Mouse (Mus musculus) heart, embryonic 10.5 days (tissue): ENCODE results near the gene Zfp609. TPM values are rescaled to one million over a fixed set of nuclear protein-coding genes. Genes with fewer than 3 reads are reported as not detected.
A peak's percentile ranks its signal among the peaks of the same experiment; 100 is the strongest.
"Not testable (repeated sequence)": the region's sequence is repeated elsewhere in the genome, so short reads cannot be mapped to it uniquely, and the experiment has no call there.

Source experiments
- DNase-seq: peaks from one replicate; pipeline ENCODE4 v3.0.0-alpha.2; 2017; ENCODE audit warnings: low spot score
- H3K27ac ChIP-seq: fragments of 300-500 bp; sonication (generic); 2 replicates; pipeline ENCODE4 v1.5.1; 2016; ENCODE audit warnings: mild to moderate bottlenecking
- H3K27me3 ChIP-seq: fragments of 300-500 bp; sonication (generic); 2 replicates; pipeline ENCODE4 v1.6.1; 2016; ENCODE audit warnings: mild to moderate bottlenecking; ENCODE audit not compliant: poor library complexity, insufficient read depth, severe bottlenecking
- H3K36me3 ChIP-seq: fragments of 300-500 bp; sonication (generic); 2 replicates; pipeline ENCODE4 v1.6.1; 2016; ENCODE audit warnings: mild to moderate bottlenecking, moderate library complexity
- H3K4me1 ChIP-seq: fragments of 300-500 bp; sonication (generic); 2 replicates; pipeline ENCODE4 v1.6.1; 2016; ENCODE audit warnings: mild to moderate bottlenecking
- H3K4me3 ChIP-seq: fragments of 300-500 bp; sonication (generic); 2 replicates; pipeline ENCODE4 v1.5.1; 2016; ENCODE audit warnings: mild to moderate bottlenecking, moderate library complexity
- H3K9me3 ChIP-seq: fragments of 300-500 bp; sonication (generic); 2 replicates; pipeline ENCODE4 v1.6.1; 2016; ENCODE audit warnings: mild to moderate bottlenecking, moderate library complexity
- WGBS: fragments of 180-500 bp; shearing (Covaris S2); methylation state at CpG from one replicate; pipeline ENCODE4 v1.1.7; 2016; 5-methylcytosine and 5-hydroxymethylcytosine counted together
- polyA plus RNA-seq: library from polyadenylated mRNA; unstranded; fragments of >200 nt; fragmentation: Nextera tagmentation; extraction: Ambion mirVana; gene quantifications from 2 replicates; pipeline ENCODE4 v1.2.1, GENCODE M21; 2016

The Zfp609 gene
- polyA plus RNA-seq, 1 experiment from 2014 or later, result 7.7 TPM

DNA sequence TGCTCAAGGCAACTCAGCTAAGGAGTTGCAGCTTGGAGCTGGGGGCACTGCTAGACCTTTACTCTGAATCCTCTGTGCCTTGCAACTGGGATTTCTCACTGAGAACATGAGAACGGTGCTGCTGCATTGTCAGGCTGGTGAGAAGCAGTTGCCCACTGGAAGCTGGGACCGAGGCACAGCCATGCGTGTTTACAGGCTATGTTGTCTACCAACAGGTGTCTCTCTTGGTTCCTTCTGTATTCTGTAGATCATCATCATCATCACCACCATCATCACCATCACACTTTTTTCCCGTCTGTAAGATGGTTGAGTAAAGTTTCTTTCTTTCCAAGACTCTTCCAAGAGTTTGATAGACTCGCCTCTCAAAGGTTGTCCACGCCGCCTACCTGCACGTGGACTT is 159.7 kb downstream of the Zfp609 start, which contains the start of gene Oaz2:
Oaz2 (plus strand) TSS at position 301 of the 400 bp plus-strand sequence.
- H3K27ac ChIP-seq, result no peak within 1 kb of the TSS
- peaks cover 18% of the 10 kb centered on the region for H3K4me1 ChIP-seq
- no peak within 1 kb of the TSS for H3K4me3 ChIP-seq
- peaks cover 5% of the 10 kb centered on the region; the same call in 1 of the 2 replicates for H3K36me3 ChIP-seq
- WGBS, result 92% methylated on average over 8 of the region's 8 CpGs
- no peak for DNase-seq
- H3K27me3 ChIP-seq, result no peaks in the 10 kb centered on the region
- H3K9me3 ChIP-seq, result no peaks in the 10 kb centered on the region

DNA sequence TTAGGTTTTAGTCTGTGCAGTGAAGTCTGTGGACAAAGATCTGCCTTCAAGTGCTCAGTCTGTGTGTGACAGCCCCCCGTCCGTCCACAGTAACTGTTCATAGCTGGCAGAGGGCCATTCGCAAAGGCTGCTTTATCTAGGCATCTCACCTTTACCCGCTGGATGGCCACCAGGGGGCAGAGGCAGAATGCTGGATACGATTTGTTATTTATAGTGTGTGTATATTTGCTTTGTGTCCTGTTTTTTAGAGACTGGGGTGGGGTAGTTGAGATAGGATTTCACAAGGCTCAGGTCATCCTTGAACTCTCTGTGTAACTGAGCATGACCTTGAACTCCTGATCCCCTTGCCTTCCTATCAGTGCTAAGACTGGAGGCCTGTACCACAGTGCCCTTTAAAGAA is 161.3 kb downstream of the Zfp609 start:
- no peak for DNase-seq
- H3K4me3 ChIP-seq, result no peak overlapping the region
- no peaks in the 10 kb centered on the region for H3K9me3 ChIP-seq
- WGBS, result 27% methylated on average over 5 of the region's 5 CpGs
- no peaks in the 10 kb centered on the region for H3K27me3 ChIP-seq
- H3K4me1 ChIP-seq, result peaks cover 6% of the 10 kb centered on the region
- H3K36me3 ChIP-seq, result peaks cover 7% of the 10 kb centered on the region; the same call in 1 of the 2 replicates
- no peak overlapping the region for H3K27ac ChIP-seq

DNA sequence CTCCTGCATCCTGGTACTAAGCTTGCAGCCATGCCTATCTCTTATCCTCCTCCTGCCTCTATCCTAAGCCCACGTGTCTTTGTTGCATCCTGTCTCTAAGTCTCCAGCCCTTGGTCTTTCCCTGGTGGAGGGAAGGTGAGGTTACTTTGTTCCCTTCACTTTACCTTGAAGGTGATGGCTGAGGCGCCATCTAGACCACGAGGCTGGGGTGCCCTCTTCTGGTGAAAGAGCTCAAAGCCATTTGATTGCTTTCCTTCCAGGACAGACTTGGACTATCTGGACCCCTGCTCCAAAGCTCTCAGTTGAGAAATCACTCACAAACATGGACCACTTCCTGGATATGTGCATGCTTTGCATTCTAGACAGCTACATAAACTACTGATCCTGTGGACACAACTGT is 163.2 kb downstream of the Zfp609 start:
- H3K4me1 ChIP-seq, result peaks cover 6% of the 10 kb centered on the region; the same call in 1 of the 2 replicates
- no peaks in the 10 kb centered on the region for H3K27me3 ChIP-seq
- WGBS, result 0% methylated on average over 3 of the region's 3 CpGs
- H3K4me3 ChIP-seq, result no peak overlapping the region
- peak; percentile 85 for DNase-seq
- H3K36me3 ChIP-seq, result peaks cover 16% of the 10 kb centered on the region; the same call in 1 of the 2 replicates
- no peaks in the 10 kb centered on the region for H3K9me3 ChIP-seq
- no peak overlapping the region for H3K27ac ChIP-seq

DNA sequence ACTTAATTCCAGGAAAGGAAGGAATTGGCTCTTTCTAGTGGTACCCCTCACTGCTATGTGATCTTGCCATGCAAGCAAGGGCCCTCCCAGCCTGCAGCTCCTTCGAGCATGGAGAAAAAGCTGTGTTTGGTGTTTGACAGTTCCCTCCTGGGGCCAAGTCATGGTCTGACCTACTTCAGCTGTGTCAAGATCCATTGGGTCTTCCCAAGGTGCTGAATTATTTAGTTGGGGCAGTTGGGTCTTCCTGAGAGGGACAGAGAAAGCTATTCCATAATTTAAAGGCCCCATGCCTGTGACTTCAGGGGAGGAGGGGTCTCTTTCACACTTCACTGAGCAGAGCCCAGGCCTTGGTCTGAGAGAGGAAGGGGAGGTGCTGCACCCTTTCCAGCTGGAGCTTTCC is 165.9 kb downstream of the Zfp609 start:
- Histone ChIP-seq H3K4me3 (no peak overlapping the region), H3K4me1 (peaks cover 9% of the 10 kb centered on the region; the same call in 1 of the 2 replicates), H3K36me3 (peaks cover 24% of the 10 kb centered on the region; the same call in 1 of the 2 replicates), H3K27me3 (no peaks in the 10 kb centered on the region), H3K27ac (0 out of 2 replicates have a peak overlapping the region, but pooled peaks have one; percentile 7), H3K9me3 (no peaks in the 10 kb centered on the region)
- no peak for DNase-seq
- 61% methylated on average over 1 of the region's 1 CpGs for WGBS

DNA sequence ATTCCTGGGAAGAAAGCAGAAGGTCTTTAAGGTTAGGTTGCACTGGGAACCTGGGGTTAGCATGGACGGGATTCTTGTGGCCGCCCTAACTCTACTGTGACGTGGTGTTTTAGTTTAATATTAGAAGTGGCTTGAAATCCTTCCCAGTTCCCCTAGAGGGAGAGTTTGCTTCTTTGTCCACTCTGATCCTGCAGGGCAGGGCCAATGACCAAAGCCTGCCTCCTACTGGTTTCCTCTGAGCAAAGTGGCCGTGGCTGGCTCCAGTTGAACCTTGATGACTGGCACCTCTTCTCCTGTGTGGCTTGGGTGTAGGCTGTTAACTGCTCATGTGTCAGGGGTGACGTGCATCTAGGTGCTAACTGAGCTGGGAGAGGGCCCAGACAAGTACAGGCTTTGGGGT is 166.3 kb downstream of the Zfp609 start:
- no peak for DNase-seq
- Histone ChIP-seq H3K36me3 (peaks cover 24% of the 10 kb centered on the region; the same call in 1 of the 2 replicates), H3K4me1 (0 out of 2 replicates have a peak, but pooled peaks cover 7% of the 10 kb centered on the region), H3K27ac (peak overlapping the region; percentile 44), H3K9me3 (no peaks in the 10 kb centered on the region), H3K4me3 (no peak overlapping the region), H3K27me3 (no peaks in the 10 kb centered on the region)
- 63% methylated on average over 5 of the region's 5 CpGs for WGBS

GRCm38 (mm10) chr9:65657218-65657617 is 170.1 kb downstream of the Zfp609 start:
- H3K36me3 ChIP-seq, result peaks cover 17% of the 10 kb centered on the region; the same call in 1 of the 2 replicates
- WGBS, result 82% methylated on average over 3 of the region's 3 CpGs
- no peak overlapping the region for H3K4me3 ChIP-seq
- no peaks in the 10 kb centered on the region for H3K27me3 ChIP-seq
- peaks cover 15% of the 10 kb centered on the region; the same call in 1 of the 2 replicates for H3K4me1 ChIP-seq
- H3K9me3 ChIP-seq, result no peaks in the 10 kb centered on the region
- DNase-seq, result no peak
- H3K27ac ChIP-seq, result no peak overlapping the region

- no peak overlapping the region for H3K27ac ChIP-seq
- 81% methylated on average over 8 of the region's 8 CpGs for WGBS
- peaks cover 24% of the 10 kb centered on the region for H3K4me1 ChIP-seq
- no peaks in the 10 kb centered on the region for H3K27me3 ChIP-seq
- H3K36me3 ChIP-seq, result peaks cover 19% of the 10 kb centered on the region
- H3K4me3 ChIP-seq, result no peak overlapping the region
- no peak for DNase-seq
- H3K9me3 ChIP-seq, result no peaks in the 10 kb centered on the region
These were observed 171.8 kb downstream of the Zfp609 start for GRCm38 (mm10) chr9:65655540-65655939.

- 84% methylated on average over 3 of the region's 3 CpGs for WGBS
- Histone ChIP-seq H3K27ac (no peak overlapping the region), H3K9me3 (no peaks in the 10 kb centered on the region), H3K27me3 (no peaks in the 10 kb centered on the region), H3K4me1 (peaks cover 31% of the 10 kb centered on the region), H3K4me3 (no peak overlapping the region), H3K36me3 (peaks cover 17% of the 10 kb centered on the region)
- DNase-seq, result no peak
These were observed 172.6 kb downstream of the Zfp609 start for GRCm38 (mm10) chr9:65654700-65655237.

DNA sequence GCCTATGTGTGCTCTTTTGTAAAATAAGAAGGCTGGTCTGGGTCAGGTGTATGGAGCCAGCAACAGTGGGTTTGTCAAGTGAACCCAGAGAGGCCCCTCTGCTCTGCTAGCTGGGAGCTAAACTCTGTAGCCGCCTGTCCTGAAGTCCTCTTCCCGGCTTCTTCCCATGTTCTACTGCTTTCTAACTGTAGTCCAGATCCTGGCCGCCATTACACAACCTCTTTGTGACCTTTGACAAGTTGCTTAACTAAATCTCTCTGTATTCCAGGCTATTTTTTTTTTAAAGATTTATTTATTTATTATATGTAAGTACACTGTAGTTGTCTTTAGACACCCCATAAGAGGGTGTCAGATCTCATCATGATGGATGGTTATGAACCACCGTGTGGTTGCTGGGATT is 173.6 kb downstream of the Zfp609 start:
- Histone ChIP-seq H3K4me3 (no peak overlapping the region), H3K27me3 (no peaks in the 10 kb centered on the region), H3K9me3 (no peaks in the 10 kb centered on the region), H3K27ac (no peak overlapping the region), H3K4me1 (peaks cover 37% of the 10 kb centered on the region), H3K36me3 (peaks cover 10% of the 10 kb centered on the region)
- WGBS, result 95% methylated on average over 4 of the region's 4 CpGs
- DNase-seq, result no peak

- not testable (repeated sequence) for H3K27ac ChIP-seq, H3K36me3 ChIP-seq, H3K9me3 ChIP-seq, DNase-seq, H3K27me3 ChIP-seq, H3K4me3 ChIP-seq
- WGBS, result 100% methylated on average over 1 of the region's 1 CpGs
- H3K4me1 ChIP-seq, result peaks cover 52% of the 10 kb centered on the region
These were observed 175.4 kb downstream of the Zfp609 start for GRCm38 (mm10) chr9:65651957-65652356.

GRCm38 (mm10) chr9:65649997-65650396 is 177.4 kb downstream of the Zfp609 start:
- peaks cover 67% of the 10 kb centered on the region for H3K4me1 ChIP-seq
- no peaks in the 10 kb centered on the region for H3K27me3 ChIP-seq
- 14% methylated on average over 1 of the region's 1 CpGs for WGBS
- peaks cover 5% of the 10 kb centered on the region for H3K36me3 ChIP-seq
- DNase-seq, result no peak
- H3K4me3 ChIP-seq, result 0 out of 2 replicates have a peak overlapping the region, but pooled peaks have one; percentile 27
- no peaks in the 10 kb centered on the region for H3K9me3 ChIP-seq
- H3K27ac ChIP-seq, result peak overlapping the region; percentile 81

DNA sequence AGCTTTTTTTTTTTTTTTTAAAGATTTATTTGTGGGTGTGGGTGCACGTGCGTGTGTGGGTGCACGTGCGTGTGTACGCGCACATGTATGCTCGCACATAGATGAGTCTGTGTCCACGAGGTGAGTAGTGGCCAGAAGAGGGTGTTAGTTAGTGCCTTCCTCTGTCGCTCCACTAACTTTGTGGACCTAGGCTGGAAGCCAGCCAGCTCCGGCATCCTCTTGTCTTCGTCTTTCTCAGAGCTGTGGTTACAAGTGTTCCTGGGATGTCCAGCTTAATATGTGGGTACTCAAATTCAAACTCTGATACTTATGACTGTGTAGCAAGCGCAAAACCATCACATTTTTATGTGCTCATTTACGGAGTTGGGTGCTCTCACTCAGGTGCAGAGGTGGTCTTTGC is 178.6 kb downstream of the Zfp609 start:
- no peaks in the 10 kb centered on the region for H3K27me3 ChIP-seq
- peaks cover 5% of the 10 kb centered on the region for H3K36me3 ChIP-seq
- no peaks in the 10 kb centered on the region for H3K9me3 ChIP-seq
- peak overlapping the region; percentile 56; the same call in 1 of the 2 replicates for H3K27ac ChIP-seq
- peaks cover 69% of the 10 kb centered on the region for H3K4me1 ChIP-seq
- WGBS, result 87% methylated on average over 13 of the region's 13 CpGs
- H3K4me3 ChIP-seq, result no peak overlapping the region
- DNase-seq, result no peak

DNA sequence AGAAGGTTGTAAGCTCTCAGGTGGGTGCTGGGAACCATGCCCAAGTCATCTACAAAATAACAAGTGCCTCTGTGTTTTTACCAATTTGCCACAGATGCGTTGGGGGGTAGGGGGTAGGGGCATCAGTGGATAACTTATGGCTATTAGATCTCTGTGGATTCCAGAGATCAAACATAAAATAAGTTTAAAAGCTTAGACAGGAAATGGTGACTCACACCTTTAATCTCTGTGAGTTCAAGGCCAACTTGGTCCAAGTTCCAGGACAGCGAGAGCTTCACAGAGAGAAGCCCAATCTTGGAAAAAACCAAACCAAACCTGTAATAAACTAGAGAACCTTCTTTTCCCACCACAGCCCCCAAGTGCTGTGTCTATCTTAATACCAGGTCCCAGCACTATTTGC is 180.6 kb downstream of the Zfp609 start:
- Histone ChIP-seq H3K4me1 (peaks cover 80% of the 10 kb centered on the region), H3K36me3 (peaks cover 5% of the 10 kb centered on the region)
- 87% methylated on average over 2 of the region's 2 CpGs for whole genome bisulfite sequencing

More for the DNA sequence above, 180.6 kb downstream of the Zfp609 start:
- peak overlapping the region; percentile 87 for H3K27ac ChIP-seq
- no peaks in the 10 kb centered on the region for H3K9me3 ChIP-seq
- DNase-seq, result no peak
- H3K4me3 ChIP-seq, result no peak overlapping the region
- no peaks in the 10 kb centered on the region for H3K27me3 ChIP-seq
